Mouse (Mus musculus) CH12.LX (cell line): ENCODE results near the gene Ociad1.

Source experiments
- BHLHE40 ChIP-seq: IDR thresholded peaks from 2 replicates; pipeline ENCODE4 v1.6.1; 2011; ENCODE audit warnings: mild to moderate bottlenecking, low read depth, low read length, improper control_type of control experiment
- CHD2 ChIP-seq: IDR thresholded peaks from 2 replicates; pipeline ENCODE4 v1.6.1; 2011; ENCODE audit warnings: low read length, improper control_type of control experiment
- CTCF ChIP-seq, 2 experiments: IDR thresholded peaks in 1 of 2; conservative IDR thresholded peaks in 1 of 2; 2 replicates each; pipeline ENCODE4 v1.5.1; 2011 to 2012; ENCODE audit warnings: low read depth in 2 of 2, low read length in 2 of 2, improper control_type of control experiment in 1 of 2, inconsistent platforms in 1 of 2, mild to moderate bottlenecking in 1 of 2, moderate library complexity in 1 of 2
- EP300 ChIP-seq: IDR thresholded peaks from 2 replicates; pipeline ENCODE4 v1.6.1; 2011; ENCODE audit warnings: low read length, improper control_type of control experiment
- ETS1 ChIP-seq: conservative IDR thresholded peaks from 2 replicates; pipeline ENCODE4 v1.6.1; 2012; ENCODE audit warnings: low read depth, mild to moderate bottlenecking, inconsistent platforms, low read length, improper control_type of control experiment, moderate library complexity
- IRF4 ChIP-seq: IDR thresholded peaks from 2 replicates; pipeline ENCODE4 v1.6.1; 2014; ENCODE audit warnings: low read depth, mild to moderate bottlenecking, inconsistent platforms, low read length, improper control_type of control experiment
- POLR2A ChIP-seq: IDR thresholded peaks from 2 replicates; pipeline ENCODE4 v1.6.1; 2011; ENCODE audit warnings: low read depth, mild to moderate bottlenecking, improper control_type of control experiment, low read length
- USF1 ChIP-seq: IDR thresholded peaks from 2 replicates; pipeline ENCODE4 v1.6.1; 2014; ENCODE audit warnings: low read depth, mild to moderate bottlenecking, inconsistent platforms, low read length, improper control_type of control experiment
- ZKSCAN1 ChIP-seq: IDR thresholded peaks from 2 replicates; pipeline ENCODE4 v1.6.1; 2012; ENCODE audit warnings: low read depth, inconsistent platforms, low read length, improper control_type of control experiment, borderline replicate concordance
- ZMIZ1 ChIP-seq: IDR thresholded peaks from 2 replicates; pipeline ENCODE4 v1.6.1; 2012; ENCODE audit warnings: low read depth, mild to moderate bottlenecking, inconsistent platforms, low read length, improper control_type of control experiment

GRCm38 (mm10) chr5:73279732-73280566, 12.6 kb upstream of the Ociad1 start:
- TF ChIP-seq POLR2A (no peak), ZKSCAN1 (no peak), ZMIZ1 (no peak), EP300 (peak; percentile 67), IRF4 (peak; percentile 64), CTCF (conservative IDR thresholded peaks at IDR 0.05 in 1 of 2, IDR thresholded peaks at IDR 0.05 in 1 of 2; ENCODE audit: low read depth in 2 of 2, low read length in 2 of 2) (no peak), ETS1 (no peak; the same call in 1 of the 2 replicates), CHD2 (no peak), BHLHE40 (peak; percentile 71), USF1 (no peak)
